ENCODE assay signal across 10 mouse cellular contexts in genomic region chr9:21691862-21692261, GRCm38 (mm10). TPM values are rescaled to one million over a fixed set of nuclear protein-coding genes. Genes with fewer than 3 reads are reported as not detected.
DNase-seq lines count a peak whose midpoint lies in the region; ATAC-seq lines count a peak whose summit lies in the region.
"Had no signal": no experiment of that assay in that cellular context is flagged by ENCODE, and none has a peak within 500 bp of the region (broad histone marks: within the 10 kb centered on the region; RNA-seq: fewer than 3 reads in every experiment).

No protein-coding gene starts in this region.

- no peaks in the 10 kb centered on the region for H3K4me1 ChIP-seq in hindbrain, embryonic 10.5 days (replicated peaks)
- no peaks in the 10 kb centered on the region for H3K4me1 ChIP-seq in hindbrain, embryonic 12.5 days
- no peaks in the 10 kb centered on the region for H3K4me1 ChIP-seq in midbrain, embryonic 13.5 days (replicated peaks)
- H3K4me1 ChIP-seq: embryonic facial prominence, embryonic 15.5 days had no signal

- peaks cover 97% of the 10 kb centered on the region for H3K36me3 ChIP-seq in hindbrain, embryonic 10.5 days
- peaks cover 85% of the 10 kb centered on the region for H3K36me3 ChIP-seq in hindbrain, embryonic 12.5 days
- H3K36me3 ChIP-seq in midbrain, embryonic 13.5 days = peaks cover 96% of the 10 kb centered on the region

- whole genome bisulfite sequencing in hindbrain, embryonic 10.5 days = 59% methylated on average over 2 of the region's 2 CpGs
- WGBS in hindbrain, embryonic 12.5 days = 46% methylated on average over 2 of the region's 2 CpGs
- WGBS in midbrain, embryonic 13.5 days = 56% methylated on average over 2 of the region's 2 CpGs

- H3K9me3 ChIP-seq in hindbrain, embryonic 10.5 days = no peaks in the 10 kb centered on the region
- H3K9me3 ChIP-seq in hindbrain, embryonic 12.5 days (replicated peaks) = no peaks in the 10 kb centered on the region
- H3K9me3 ChIP-seq in midbrain, embryonic 13.5 days = no peaks in the 10 kb centered on the region
- H3K9me3 ChIP-seq: embryonic facial prominence, embryonic 15.5 days had no signal

- H3K27ac ChIP-seq in hindbrain, embryonic 10.5 days = no peak overlapping the region
- H3K27ac ChIP-seq in hindbrain, embryonic 12.5 days = no peak overlapping the region
- no peak overlapping the region for H3K27ac ChIP-seq in midbrain, embryonic 13.5 days
- H3K27ac ChIP-seq: embryonic facial prominence, embryonic 15.5 days; macrophage had no signal

- H3K4me3 ChIP-seq in hindbrain, embryonic 10.5 days = no peak overlapping the region
- no peak overlapping the region for H3K4me3 ChIP-seq in hindbrain, embryonic 12.5 days
- no peak overlapping the region for H3K4me3 ChIP-seq in midbrain, embryonic 13.5 days (replicated peaks)
- H3K4me3 ChIP-seq: embryonic facial prominence, embryonic 15.5 days had no signal

- ATAC-seq in hindbrain, embryonic 12.5 days (ENCODE audit: low FRiP score) = no peak
- ATAC-seq in midbrain, embryonic 13.5 days = peak; percentile 37; the same call in 1 of the 2 replicates

- DNase-seq in hindbrain, embryonic 10.5 days (ENCODE audit: low spot score) = peak; percentile 25
- peak; percentile 16 for DNase-seq in A20 (ENCODE audit: low read depth, low spot score)
- peak; percentile 49 for DNase-seq in NIH3T3 (ENCODE audit: low read depth)
- DNase-seq in forelimb bud, embryonic 11.5 days (ENCODE audit: low read depth, low spot score) = peak; percentile 43
- no peak for DNase-seq in left cerebral cortex, adult 11 months (ENCODE audit: low spot score)
- DNase-seq in layer of hippocampus, adult 8-10 months (ENCODE audit: low spot score in 2 of 2) = no peak

- H3K27me3 ChIP-seq in hindbrain, embryonic 10.5 days (ENCODE audit: insufficient read depth, poor library complexity, severe bottlenecking) = no peaks in the 10 kb centered on the region
- no peaks in the 10 kb centered on the region for H3K27me3 ChIP-seq in hindbrain, embryonic 12.5 days
- no peaks in the 10 kb centered on the region for H3K27me3 ChIP-seq in midbrain, embryonic 13.5 days
- H3K27me3 ChIP-seq: embryonic facial prominence, embryonic 15.5 days had no signal

- no peak overlapping the region for H3K9ac ChIP-seq in hindbrain, embryonic 12.5 days
- H3K9ac ChIP-seq in midbrain, embryonic 13.5 days (replicated peaks) = no peak overlapping the region
- H3K9ac ChIP-seq: embryonic facial prominence, embryonic 15.5 days had no signal

- no peak overlapping the region for H3K4me2 ChIP-seq in hindbrain, embryonic 12.5 days (replicated peaks)
- H3K4me2 ChIP-seq in midbrain, embryonic 13.5 days (replicated peaks) = no peak overlapping the region
- H3K4me2 ChIP-seq: embryonic facial prominence, embryonic 15.5 days had no signal

RNA-seq across cellular contexts. Expression of gene Ldlr, which starts 31.4 kb away (rescaled TPM):
- 51.1 and 55.1 TPM in 2 replicates for polyA plus RNA-seq in hindbrain, embryonic 10.5 days (2016; fragmentation: Nextera tagmentation; extraction: Ambion mirVana)
- polyA plus RNA-seq in hindbrain, embryonic 12.5 days (2016; fragmentation: Nextera tagmentation; extraction: Ambion mirVana) = 32.1 and 33.0 TPM in 2 replicates
- polyA plus RNA-seq in midbrain, embryonic 13.5 days (2015; fragmentation: Nextera tagmentation; extraction: Ambion mirVana) = 18.7 and 20.6 TPM in 2 replicates
- total RNA-seq in layer of hippocampus, adult 8-10 months (2022) = 10 to 100 TPM; 16.7 to 38.7 (median 26.4) TPM

Comparison
In these comparisons a context has a peak if more than half of its experiments do, and no peak if none do; other contexts are left out.
1. DNase-seq: peak in hindbrain, embryonic 10.5 days (single experiment), A20 (single experiment), NIH3T3 (single experiment) and forelimb bud, embryonic 11.5 days (single experiment); none in left cerebral cortex, adult 11 months (single experiment) and layer of hippocampus, adult 8-10 months (0 of 2).